Mouse (Mus musculus) heart, adult 2 months (tissue): Measurements from ENCODE around the gene Wnk4.

Experiments used
- CTCF ChIP-seq: fragments of 200-600 bp; IDR thresholded peaks from 2 replicates; pipeline ENCODE4 v1.8.1; 2022; ENCODE audit warnings: antibody characterized with exemption, mild to moderate bottlenecking, moderate library complexity
- POLR2A ChIP-seq: fragments of 200-500 bp; IDR thresholded peaks from 2 replicates; pipeline ENCODE4 v1.6.1; 2011; ENCODE audit warnings: mild to moderate bottlenecking, low read depth, low read length, control low read depth; ENCODE audit not compliant: insufficient read depth

GRCm38 (mm10) chr11:101302004-101302798 is 41.8 kb downstream of the Wnk4 start, which contains the start of gene Becn1:
- peak; percentile 100 for TF ChIP-seq CTCF
- peak; percentile 71 for TF ChIP-seq POLR2A
